Mouse (Mus musculus): Measurements from ENCODE around the gene Dennd5a. TPM values are rescaled to one million over a fixed set of nuclear protein-coding genes. Genes with fewer than 3 reads are reported as not detected.
A peak's percentile ranks its signal among the peaks of the same experiment; 100 is the strongest.
"Not testable (repeated sequence)": the region's sequence is repeated elsewhere in the genome, so short reads cannot be mapped to it uniquely, and the experiment has no call there.

Gene Dennd5a
- polyA plus RNA-seq, 1 experiment from 2014 or later = 18.0 TPM

- no peaks in the 10 kb centered on the region for H3K27me3 ChIP-seq (replicated peaks; ENCODE audit: control insufficient read depth, insufficient read depth, low read length)
- peaks cover 10% of the 10 kb centered on the region; the same call in 1 of the 2 replicates for H3K4me1 ChIP-seq (ENCODE audit: control insufficient read depth, insufficient read depth, low read length)
- H3K4me2 ChIP-seq (ENCODE audit: low read depth, low read length) = no peak overlapping the region
- H3K9ac ChIP-seq (ENCODE audit: low read depth, low read length) = no peak overlapping the region
- no peaks in the 10 kb centered on the region for H3K9me3 ChIP-seq (ENCODE audit: control insufficient read depth, low read length)
- 91% methylated on average over 1 of the region's 1 CpGs for WGBS
- no peak overlapping the region for H3K27ac ChIP-seq (ENCODE audit: low read length)
- H3K36me3 ChIP-seq (ENCODE audit: control insufficient read depth, insufficient read depth, low read length) = no peaks in the 10 kb centered on the region
- H3K4me3 ChIP-seq (ENCODE audit: low read length) = no peak overlapping the region
- no peak for ATAC-seq
Measured at GRCm38 (mm10) chr7:109991286-109991685, 31.0 kb upstream of the Dennd5a start.

- not testable (repeated sequence) for H3K9me3 ChIP-seq (ENCODE audit: control insufficient read depth, low read length); H3K27me3 ChIP-seq (replicated peaks; ENCODE audit: control insufficient read depth, insufficient read depth, low read length); H3K36me3 ChIP-seq (ENCODE audit: control insufficient read depth, insufficient read depth, low read length); H3K4me1 ChIP-seq (ENCODE audit: control insufficient read depth, insufficient read depth, low read length)
- Histone ChIP-seq H3K9ac (ENCODE audit: low read depth, low read length) (peak within 1 kb of the TSS; percentile 80), H3K4me2 (ENCODE audit: low read depth, low read length) (peak within 1 kb of the TSS; percentile 69), H3K4me3 (ENCODE audit: low read length) (peak within 1 kb of the TSS; percentile 66), H3K27ac (ENCODE audit: low read length) (peak within 1 kb of the TSS; percentile 85)
- WGBS = 39% methylated on average over 6 of the region's 6 CpGs
- ATAC-seq = peak; percentile 12; the same call in 1 of the 2 replicates
Measured at GRCm38 (mm10) chr7:109986775-109987174, 26.5 kb upstream of the Dennd5a start, which contains the start of gene Tmem41b. Gene Tmem41b, minus strand, starts transcription at chr7:109986929.

- Histone ChIP-seq H3K4me1 (ENCODE audit: control insufficient read depth, insufficient read depth, low read length) (peaks cover 4% of the 10 kb centered on the region; the same call in 1 of the 2 replicates), H3K27ac (ENCODE audit: low read length) (peak overlapping the region; percentile 85), H3K36me3 (ENCODE audit: control insufficient read depth, insufficient read depth, low read length) (no peaks in the 10 kb centered on the region), H3K27me3 (replicated peaks; ENCODE audit: control insufficient read depth, insufficient read depth, low read length) (no peaks in the 10 kb centered on the region), H3K9me3 (ENCODE audit: control insufficient read depth, low read length) (no peaks in the 10 kb centered on the region), H3K9ac (ENCODE audit: low read depth, low read length) (peak overlapping the region; percentile 80), H3K4me3 (ENCODE audit: low read length) (peak overlapping the region; percentile 66), H3K4me2 (ENCODE audit: low read depth, low read length) (peak overlapping the region; percentile 69)
- ATAC-seq = peak; percentile 98
- WGBS = 0% methylated on average over 43 of the region's 43 CpGs
Measured at GRCm38 (mm10) chr7:109986133-109986669, 25.9 kb upstream of the Dennd5a start.

GRCm38 (mm10) chr7:109985661-109986132, 25.4 kb upstream of the Dennd5a start:
- H3K4me1 ChIP-seq (ENCODE audit: control insufficient read depth, insufficient read depth, low read length) = peaks cover 4% of the 10 kb centered on the region; the same call in 1 of the 2 replicates
- no peaks in the 10 kb centered on the region for H3K27me3 ChIP-seq (replicated peaks; ENCODE audit: control insufficient read depth, insufficient read depth, low read length)
- no peaks in the 10 kb centered on the region for H3K9me3 ChIP-seq (ENCODE audit: control insufficient read depth, low read length)
- peak; percentile 72 for ATAC-seq
- peak overlapping the region; percentile 80 for H3K9ac ChIP-seq (ENCODE audit: low read depth, low read length)
- no peaks in the 10 kb centered on the region for H3K36me3 ChIP-seq (ENCODE audit: control insufficient read depth, insufficient read depth, low read length)
- WGBS = under 1% methylated on average over 27 of the region's 27 CpGs
- H3K4me2 ChIP-seq (ENCODE audit: low read depth, low read length) = peak overlapping the region; percentile 55
- peak overlapping the region; percentile 81 for H3K27ac ChIP-seq (ENCODE audit: low read length)
- peak overlapping the region; percentile 66 for H3K4me3 ChIP-seq (ENCODE audit: low read length)

- H3K27ac ChIP-seq (ENCODE audit: low read length); H3K27me3 ChIP-seq (replicated peaks; ENCODE audit: control insufficient read depth, insufficient read depth, low read length); H3K9me3 ChIP-seq (ENCODE audit: control insufficient read depth, low read length); H3K9ac ChIP-seq (ENCODE audit: low read depth, low read length); H3K4me1 ChIP-seq (ENCODE audit: control insufficient read depth, insufficient read depth, low read length); H3K36me3 ChIP-seq (ENCODE audit: control insufficient read depth, insufficient read depth, low read length); H3K4me3 ChIP-seq (ENCODE audit: low read length); ATAC-seq: not testable (repeated sequence)
- peak overlapping the region; percentile 55; the same call in 1 of the 2 replicates for H3K4me2 ChIP-seq (ENCODE audit: low read depth, low read length)
- 68% methylated on average over 5 of the region's 5 CpGs for WGBS
Measured at GRCm38 (mm10) chr7:109984608-109985007, 24.3 kb upstream of the Dennd5a start.

- H3K27ac ChIP-seq (ENCODE audit: low read length); H3K9ac ChIP-seq (ENCODE audit: low read depth, low read length); H3K4me1 ChIP-seq (ENCODE audit: control insufficient read depth, insufficient read depth, low read length); H3K27me3 ChIP-seq (replicated peaks; ENCODE audit: control insufficient read depth, insufficient read depth, low read length); H3K36me3 ChIP-seq (ENCODE audit: control insufficient read depth, insufficient read depth, low read length); H3K9me3 ChIP-seq (ENCODE audit: control insufficient read depth, low read length); H3K4me2 ChIP-seq (ENCODE audit: low read depth, low read length); H3K4me3 ChIP-seq (ENCODE audit: low read length); ATAC-seq: not testable (repeated sequence)
- 71% methylated on average over 5 of the region's 5 CpGs for WGBS
Measured at GRCm38 (mm10) chr7:109977131-109977530, 16.9 kb upstream of the Dennd5a start.

- Histone ChIP-seq H3K27ac (ENCODE audit: low read length) (no peak overlapping the region), H3K27me3 (replicated peaks; ENCODE audit: control insufficient read depth, insufficient read depth, low read length) (no peaks in the 10 kb centered on the region), H3K4me3 (ENCODE audit: low read length) (no peak overlapping the region), H3K9ac (ENCODE audit: low read depth, low read length) (no peak overlapping the region), H3K4me2 (ENCODE audit: low read depth, low read length) (no peak overlapping the region), H3K36me3 (ENCODE audit: control insufficient read depth, insufficient read depth, low read length) (no peaks in the 10 kb centered on the region), H3K4me1 (ENCODE audit: control insufficient read depth, insufficient read depth, low read length) (no peaks in the 10 kb centered on the region), H3K9me3 (ENCODE audit: control insufficient read depth, low read length) (no peaks in the 10 kb centered on the region)
- ATAC-seq = no peak
- 89% methylated on average over 6 of the region's 6 CpGs for WGBS
Measured at GRCm38 (mm10) chr7:109975966-109976715, 15.9 kb upstream of the Dennd5a start.

- Histone ChIP-seq H3K36me3 (ENCODE audit: control insufficient read depth, insufficient read depth, low read length) (no peaks in the 10 kb centered on the region), H3K27me3 (replicated peaks; ENCODE audit: control insufficient read depth, insufficient read depth, low read length) (no peaks in the 10 kb centered on the region), H3K4me2 (ENCODE audit: low read depth, low read length) (no peak overlapping the region), H3K9me3 (ENCODE audit: control insufficient read depth, low read length) (no peaks in the 10 kb centered on the region), H3K4me1 (ENCODE audit: control insufficient read depth, insufficient read depth, low read length) (peaks cover 7% of the 10 kb centered on the region; the same call in 1 of the 2 replicates), H3K4me3 (ENCODE audit: low read length) (no peak overlapping the region), H3K27ac (ENCODE audit: low read length) (peak overlapping the region; percentile 63), H3K9ac (ENCODE audit: low read depth, low read length) (no peak overlapping the region)
- ATAC-seq = no peak
Measured at GRCm38 (mm10) chr7:109969542-109969941, 9.3 kb upstream of the Dennd5a start.

- no peak overlapping the region for H3K4me2 ChIP-seq (ENCODE audit: low read depth, low read length)
- no peaks in the 10 kb centered on the region for H3K9me3 ChIP-seq (ENCODE audit: control insufficient read depth, low read length)
- H3K4me1 ChIP-seq (ENCODE audit: control insufficient read depth, insufficient read depth, low read length) = peaks cover 7% of the 10 kb centered on the region; the same call in 1 of the 2 replicates
- H3K36me3 ChIP-seq (ENCODE audit: control insufficient read depth, insufficient read depth, low read length) = no peaks in the 10 kb centered on the region
- H3K4me3 ChIP-seq (ENCODE audit: low read length) = no peak overlapping the region
- no peaks in the 10 kb centered on the region for H3K27me3 ChIP-seq (replicated peaks; ENCODE audit: control insufficient read depth, insufficient read depth, low read length)
- no peak overlapping the region for H3K9ac ChIP-seq (ENCODE audit: low read depth, low read length)
- H3K27ac ChIP-seq (ENCODE audit: low read length) = peak overlapping the region; percentile 48; the same call in 1 of the 2 replicates
- ATAC-seq = peak; percentile 70
- 0% methylated on average over 2 of the region's 2 CpGs for WGBS
Measured at GRCm38 (mm10) chr7:109968924-109969450, 8.7 kb upstream of the Dennd5a start.
